Mouse (Mus musculus) erythroid progenitor cell, adult 5-6 weeks (primary cell): ENCODE measurements around the gene H1f0. TPM values are rescaled to one million over a fixed set of nuclear protein-coding genes. Genes with fewer than 3 reads are reported as not detected.
"Not testable (repeated sequence)": the region's sequence is repeated elsewhere in the genome, so short reads cannot be mapped to it uniquely, and the experiment has no call there.

Experiments
- ATAC-seq: replicated peaks from 2 replicates; pipeline ENCODE4 v1.8.0; 2016; ENCODE audit warnings: moderate number of reproducible peaks, mild to moderate bottlenecking, moderate TSS enrichment, inconsistent platforms; ENCODE audit not compliant: poor library complexity, low FRiP score, severe bottlenecking
- total RNA-seq, 2 experiments: library from RNA; stranded (forward) in 1 of 2; stranded (reverse) in 1 of 2; fragments of 150-400 nt in 1 of 2; fragments of 186-747, 209-891 nt in 1 of 2; gene quantifications; 2 replicates each; pipeline versions ENCODE4 v1.2.3 to v1.2.4; 2015 to 2017; ENCODE audit warnings: low replicate concordance in 2 of 2

H1f0 gene
- total RNA-seq, 2 experiments from 2014 or later, result 19.7 to 21.4 TPM

- ATAC-seq, result no peak
Observed at GRCm38 (mm10) chr15:79002036-79002435, 26.2 kb upstream of the H1f0 start.

GRCm38 (mm10) chr15:79003079-79003478 lies 25.2 kb upstream of the H1f0 start:
- no peak for ATAC-seq

GRCm38 (mm10) chr15:79005581-79005980 lies 22.7 kb upstream of the H1f0 start:
- ATAC-seq, result no peak

GRCm38 (mm10) chr15:79006638-79007037 lies 21.6 kb upstream of the H1f0 start:
- ATAC-seq, result no peak

GRCm38 (mm10) chr15:79007059-79007458 lies 21.2 kb upstream of the H1f0 start:
- no peak for ATAC-seq

GRCm38 (mm10) chr15:79007836-79008235 lies 20.4 kb upstream of the H1f0 start:
- not testable (repeated sequence) for ATAC-seq

GRCm38 (mm10) chr15:79009734-79010133 lies 18.5 kb upstream of the H1f0 start:
- no peak for ATAC-seq

GRCm38 (mm10) chr15:79011550-79011949 lies 16.7 kb upstream of the H1f0 start:
- ATAC-seq, result no peak

- ATAC-seq, result no peak
Observed at GRCm38 (mm10) chr15:79013382-79013781, 14.9 kb upstream of the H1f0 start.

- ATAC-seq, result no peak
Observed at GRCm38 (mm10) chr15:79018191-79018590, 10.1 kb upstream of the H1f0 start.

GRCm38 (mm10) chr15:79018886-79019285 lies 9.4 kb upstream of the H1f0 start:
- no peak for ATAC-seq

- ATAC-seq, result no peak; the same call in 1 of the 2 replicates
Observed at GRCm38 (mm10) chr15:79022671-79023230, 5.5 kb upstream of the H1f0 start.

GRCm38 (mm10) chr15:79023366-79023765 lies 4.9 kb upstream of the H1f0 start:
- no peak for ATAC-seq

- ATAC-seq, result no peak
Observed at GRCm38 (mm10) chr15:79025687-79026308, 2.5 kb upstream of the H1f0 start.

GRCm38 (mm10) chr15:79026511-79027290 lies 1.5 kb upstream of the H1f0 start:
- no peak for ATAC-seq

GRCm38 (mm10) chr15:79027291-79028205 lies 702 bp upstream of the H1f0 start:
- no peak for ATAC-seq

GRCm38 (mm10) chr15:79028823-79029484 lies 704 bp downstream of the H1f0 start:
- no peak for ATAC-seq

GRCm38 (mm10) chr15:79029519-79030241 lies 1.4 kb downstream of the H1f0 start:
- ATAC-seq, result no peak
